Mouse (Mus musculus): ENCODE measurements around the gene Sel1l3. TPM values are rescaled to one million over a fixed set of nuclear protein-coding genes. Genes with fewer than 3 reads are reported as not detected.

Sel1l3 gene
- polyA plus RNA-seq, 1 experiment: not detected

- H3K27ac ChIP-seq (ENCODE audit: insufficient read depth, low read depth, low read length): no peak overlapping the region
- 97% methylated on average over 2 of the region's 2 CpGs for WGBS
- H3K4me1 ChIP-seq (ENCODE audit: control insufficient read depth, insufficient read depth, low read length): peaks cover 3% of the 10 kb centered on the region; the same call in 1 of the 2 replicates
- no peak for TF ChIP-seq CTCF (IDR thresholded peaks at IDR 0.05; ENCODE audit: insufficient read depth, low read depth, low read length)
- TF ChIP-seq POLR2A (IDR thresholded peaks at IDR 0.05; ENCODE audit: insufficient read depth, low read depth, low read length): no peak
- H3K4me3 ChIP-seq (ENCODE audit: insufficient read depth, low read depth, low read length): no peak overlapping the region
These were observed 25.1 kb downstream of the Sel1l3 start for GRCm38 (mm10) chr5:53188608-53189007.

DNA sequence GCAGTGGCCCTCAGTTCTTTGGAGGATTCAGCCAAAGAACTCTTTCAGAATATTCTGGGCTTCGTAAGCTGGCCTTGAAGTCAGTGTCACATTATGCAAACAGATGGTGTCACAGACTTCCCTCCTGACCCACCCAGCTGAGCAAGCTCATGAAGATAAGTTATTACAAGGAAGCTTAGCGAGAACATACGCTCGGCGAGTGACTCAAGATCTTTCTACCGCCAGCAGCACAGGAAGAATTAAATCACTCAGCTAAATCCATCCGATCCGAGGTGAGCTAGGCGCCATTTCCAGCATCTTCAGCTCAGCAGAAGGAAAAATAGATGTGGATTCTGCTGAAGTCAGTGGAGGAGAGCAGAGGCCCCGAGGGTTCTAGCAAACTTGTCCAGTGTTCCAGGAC lies 26.5 kb downstream of the Sel1l3 start:
- 86% methylated on average over 10 of the region's 10 CpGs for WGBS
- Histone ChIP-seq H3K4me1 (ENCODE audit: control insufficient read depth, insufficient read depth, low read length) (peaks cover 3% of the 10 kb centered on the region; the same call in 1 of the 2 replicates), H3K4me3 (ENCODE audit: insufficient read depth, low read depth, low read length) (no peak overlapping the region), H3K27ac (ENCODE audit: insufficient read depth, low read depth, low read length) (no peak overlapping the region)
- TF ChIP-seq POLR2A (IDR thresholded peaks at IDR 0.05; ENCODE audit: insufficient read depth, low read depth, low read length) (no peak), CTCF (IDR thresholded peaks at IDR 0.05; ENCODE audit: insufficient read depth, low read depth, low read length) (no peak)

- TF ChIP-seq CTCF (IDR thresholded peaks at IDR 0.05; ENCODE audit: insufficient read depth, low read depth, low read length) (no peak), POLR2A (IDR thresholded peaks at IDR 0.05; ENCODE audit: insufficient read depth, low read depth, low read length) (no peak)
- peaks cover 5% of the 10 kb centered on the region; the same call in 1 of the 2 replicates for H3K4me1 ChIP-seq (ENCODE audit: control insufficient read depth, insufficient read depth, low read length)
- no peak overlapping the region for H3K4me3 ChIP-seq (ENCODE audit: insufficient read depth, low read depth, low read length)
- WGBS: 38% methylated on average over 11 of the region's 11 CpGs
- H3K27ac ChIP-seq (ENCODE audit: insufficient read depth, low read depth, low read length): no peak overlapping the region
These were observed 27.9 kb downstream of the Sel1l3 start for GRCm38 (mm10) chr5:53185803-53186202.

- Histone ChIP-seq H3K4me3 (ENCODE audit: insufficient read depth, low read depth, low read length) (no peak overlapping the region), H3K4me1 (ENCODE audit: control insufficient read depth, insufficient read depth, low read length) (peaks cover 4% of the 10 kb centered on the region; the same call in 1 of the 2 replicates), H3K27ac (ENCODE audit: insufficient read depth, low read depth, low read length) (no peak overlapping the region)
- WGBS: 94% methylated on average over 5 of the region's 5 CpGs
- TF ChIP-seq CTCF (IDR thresholded peaks at IDR 0.05; ENCODE audit: insufficient read depth, low read depth, low read length) (no peak), POLR2A (IDR thresholded peaks at IDR 0.05; ENCODE audit: insufficient read depth, low read depth, low read length) (no peak)
These were observed 33.8 kb downstream of the Sel1l3 start for GRCm38 (mm10) chr5:53179965-53180364.

- Histone ChIP-seq H3K4me3 (ENCODE audit: insufficient read depth, low read depth, low read length) (no peak overlapping the region), H3K27ac (ENCODE audit: insufficient read depth, low read depth, low read length) (no peak overlapping the region), H3K4me1 (ENCODE audit: control insufficient read depth, insufficient read depth, low read length) (peaks cover 17% of the 10 kb centered on the region)
- no peak for TF ChIP-seq CTCF (IDR thresholded peaks at IDR 0.05; ENCODE audit: insufficient read depth, low read depth, low read length)
- no peak for TF ChIP-seq POLR2A (IDR thresholded peaks at IDR 0.05; ENCODE audit: insufficient read depth, low read depth, low read length)
- 50% methylated on average over 6 of the region's 6 CpGs for WGBS
These were observed 37.0 kb downstream of the Sel1l3 start for GRCm38 (mm10) chr5:53176703-53177102.

DNA sequence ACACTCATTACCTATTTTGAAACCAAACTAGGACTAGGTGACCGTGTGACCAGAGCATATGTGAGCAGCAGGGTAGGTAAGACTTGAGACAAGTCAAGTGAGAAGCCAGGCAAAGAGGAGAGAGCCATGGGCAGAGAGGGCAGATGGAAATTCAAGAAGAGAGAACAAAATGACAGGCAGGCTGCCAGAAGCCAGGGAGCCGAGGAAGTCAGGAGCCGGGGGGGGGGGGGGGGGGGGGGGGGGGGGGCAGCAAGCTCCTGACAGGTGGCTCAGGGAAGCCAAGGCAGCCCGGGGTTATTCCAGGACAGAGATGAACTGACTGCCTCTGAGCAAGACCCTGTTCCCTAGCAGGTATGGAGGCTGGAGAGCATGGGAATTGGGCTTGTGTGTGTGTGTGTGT lies 37.7 kb downstream of the Sel1l3 start:
- Histone ChIP-seq H3K4me1 (ENCODE audit: control insufficient read depth, insufficient read depth, low read length) (peaks cover 17% of the 10 kb centered on the region), H3K27ac (ENCODE audit: insufficient read depth, low read depth, low read length) (no peak overlapping the region), H3K4me3 (ENCODE audit: insufficient read depth, low read depth, low read length) (no peak overlapping the region)
- TF ChIP-seq CTCF (IDR thresholded peaks at IDR 0.05; ENCODE audit: insufficient read depth, low read depth, low read length): no peak
- TF ChIP-seq POLR2A (IDR thresholded peaks at IDR 0.05; ENCODE audit: insufficient read depth, low read depth, low read length): no peak
- WGBS: 78% methylated on average over 2 of the region's 4 CpGs

- Histone ChIP-seq H3K4me1 (ENCODE audit: control insufficient read depth, insufficient read depth, low read length) (peaks cover 17% of the 10 kb centered on the region), H3K4me3 (ENCODE audit: insufficient read depth, low read depth, low read length) (no peak overlapping the region), H3K27ac (ENCODE audit: insufficient read depth, low read depth, low read length) (no peak overlapping the region)
- TF ChIP-seq CTCF (IDR thresholded peaks at IDR 0.05; ENCODE audit: insufficient read depth, low read depth, low read length): no peak
- no peak for TF ChIP-seq POLR2A (IDR thresholded peaks at IDR 0.05; ENCODE audit: insufficient read depth, low read depth, low read length)
- WGBS: 96% methylated on average over 3 of the region's 3 CpGs
These were observed 38.5 kb downstream of the Sel1l3 start for GRCm38 (mm10) chr5:53175195-53175594.

GRCm38 (mm10) chr5:53174461-53174860 lies 39.3 kb downstream of the Sel1l3 start:
- Histone ChIP-seq H3K4me3 (ENCODE audit: insufficient read depth, low read depth, low read length) (no peak overlapping the region), H3K27ac (ENCODE audit: insufficient read depth, low read depth, low read length) (no peak overlapping the region), H3K4me1 (ENCODE audit: control insufficient read depth, insufficient read depth, low read length) (peaks cover 17% of the 10 kb centered on the region)
- 45% methylated on average over 12 of the region's 12 CpGs for WGBS
- TF ChIP-seq POLR2A (IDR thresholded peaks at IDR 0.05; ENCODE audit: insufficient read depth, low read depth, low read length): no peak
- TF ChIP-seq CTCF (IDR thresholded peaks at IDR 0.05; ENCODE audit: insufficient read depth, low read depth, low read length): no peak

GRCm38 (mm10) chr5:53172908-53173307 lies 40.8 kb downstream of the Sel1l3 start:
- Histone ChIP-seq H3K4me3 (ENCODE audit: insufficient read depth, low read depth, low read length) (no peak overlapping the region), H3K27ac (ENCODE audit: insufficient read depth, low read depth, low read length) (no peak overlapping the region), H3K4me1 (ENCODE audit: control insufficient read depth, insufficient read depth, low read length) (peaks cover 17% of the 10 kb centered on the region)
- WGBS: 87% methylated on average over 7 of the region's 7 CpGs
- no peak for TF ChIP-seq POLR2A (IDR thresholded peaks at IDR 0.05; ENCODE audit: insufficient read depth, low read depth, low read length)
- TF ChIP-seq CTCF (IDR thresholded peaks at IDR 0.05; ENCODE audit: insufficient read depth, low read depth, low read length): no peak

DNA sequence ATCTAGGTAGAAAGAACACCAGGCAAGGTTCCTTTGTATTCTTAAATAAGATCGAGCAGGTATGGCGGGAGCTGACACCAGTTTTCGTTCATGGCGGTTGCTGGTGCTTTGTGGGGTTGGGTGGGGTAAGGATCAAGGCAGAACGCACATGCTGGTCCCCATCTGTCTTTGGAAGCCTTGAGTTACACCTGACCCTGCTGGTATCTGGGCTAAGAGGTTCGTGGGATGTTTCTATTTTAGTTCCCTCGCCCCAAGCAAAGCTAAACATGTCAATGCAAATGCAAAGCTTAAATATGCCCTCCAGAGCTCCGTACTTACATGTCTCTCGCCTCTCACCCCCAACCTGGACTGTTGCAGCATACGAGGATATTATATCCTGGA lies 41.5 kb downstream of the Sel1l3 start:
- TF ChIP-seq POLR2A (IDR thresholded peaks at IDR 0.05; ENCODE audit: insufficient read depth, low read depth, low read length): no peak
- TF ChIP-seq CTCF (IDR thresholded peaks at IDR 0.05; ENCODE audit: insufficient read depth, low read depth, low read length): no peak

More for the DNA sequence above, 41.5 kb downstream of the Sel1l3 start:
- peaks cover 17% of the 10 kb centered on the region for H3K4me1 ChIP-seq (ENCODE audit: control insufficient read depth, insufficient read depth, low read length)
- WGBS: 95% methylated on average over 10 of the region's 10 CpGs
- H3K4me3 ChIP-seq (ENCODE audit: insufficient read depth, low read depth, low read length): no peak overlapping the region
- no peak overlapping the region for H3K27ac ChIP-seq (ENCODE audit: insufficient read depth, low read depth, low read length)
